Mouse (Mus musculus) lung, adult 18-20 months (tissue): Measurements from ENCODE around the gene Raly.
"Not testable (repeated sequence)": the region's sequence is repeated elsewhere in the genome, so short reads cannot be mapped to it uniquely, and the experiment has no call there.

ENCODE experiments used
- DNase-seq, 2 experiments: peaks; one replicate each; pipeline ENCODE4 v3.0.0; 2022; ENCODE audit warnings: mixed read lengths in 2 of 2

The Raly gene

GRCm38 (mm10) chr2:154848086-154848485, 57.2 kb downstream of the Raly start:
- DNase-seq, result no peak

DNA sequence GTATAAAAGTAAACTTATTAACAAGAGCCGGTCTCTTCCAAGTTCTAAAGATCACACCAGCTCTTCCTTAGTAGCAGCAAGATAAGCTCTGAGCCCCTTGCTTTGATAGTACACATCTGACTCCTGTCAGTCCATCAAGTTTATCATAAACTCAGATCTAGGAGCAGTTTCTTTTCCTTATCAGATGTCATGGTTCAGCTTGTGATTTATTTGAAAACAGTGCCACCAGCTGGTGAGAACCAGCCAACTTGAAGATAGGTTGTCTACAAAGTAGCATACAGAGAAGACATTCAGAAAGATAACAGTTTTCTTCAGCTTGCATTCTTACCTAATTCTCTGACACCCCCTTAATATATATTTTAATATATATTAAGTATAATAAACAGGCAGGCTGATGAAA, 64.5 kb downstream of the Raly start:
- DNase-seq, result peak; percentile 35 to 66

DNA sequence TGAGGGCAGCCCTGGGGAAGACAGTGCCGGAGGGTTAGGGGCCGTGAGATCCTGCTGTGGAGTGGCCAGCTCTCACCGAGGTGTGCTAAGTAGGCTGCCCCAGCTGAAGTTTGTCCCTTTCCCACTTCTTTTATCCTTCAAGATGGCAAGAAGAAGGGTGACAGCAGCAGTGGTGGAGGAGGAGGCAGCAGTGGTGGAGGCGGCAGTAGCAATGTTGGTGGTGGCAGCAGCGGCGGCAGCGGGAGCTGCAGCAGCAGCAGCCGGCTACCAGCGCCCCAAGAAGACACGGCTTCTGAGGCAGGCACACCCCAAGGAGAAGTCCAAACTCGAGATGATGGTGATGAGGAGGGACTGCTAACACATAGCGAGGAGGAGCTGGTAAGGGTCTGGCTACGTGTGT, 72.8 kb downstream of the Raly start:
- DNase-seq, result no peak

GRCm38 (mm10) chr2:154865696-154866095, 74.8 kb downstream of the Raly start:
- DNase-seq, result no peak

DNA sequence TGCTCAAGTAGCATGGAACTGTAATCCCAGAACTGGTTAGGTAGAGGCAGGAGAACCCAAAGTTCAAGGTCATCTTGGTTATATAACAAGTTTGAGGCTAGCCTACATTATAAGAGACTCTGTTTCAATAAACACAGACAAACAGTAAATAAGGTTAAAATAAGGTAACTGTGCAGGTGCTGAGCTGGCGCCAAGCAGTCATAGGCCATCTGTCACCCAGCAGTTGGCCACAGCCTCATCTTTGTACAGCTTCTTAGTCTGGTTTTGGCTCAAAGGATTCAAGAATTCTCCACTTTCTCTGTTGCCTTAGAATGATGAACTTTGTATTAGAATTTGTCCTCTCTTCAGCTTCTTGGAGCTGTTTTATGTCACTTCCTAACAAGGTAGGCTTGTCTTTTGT, 77.2 kb downstream of the Raly start:
- no peak for DNase-seq

DNA sequence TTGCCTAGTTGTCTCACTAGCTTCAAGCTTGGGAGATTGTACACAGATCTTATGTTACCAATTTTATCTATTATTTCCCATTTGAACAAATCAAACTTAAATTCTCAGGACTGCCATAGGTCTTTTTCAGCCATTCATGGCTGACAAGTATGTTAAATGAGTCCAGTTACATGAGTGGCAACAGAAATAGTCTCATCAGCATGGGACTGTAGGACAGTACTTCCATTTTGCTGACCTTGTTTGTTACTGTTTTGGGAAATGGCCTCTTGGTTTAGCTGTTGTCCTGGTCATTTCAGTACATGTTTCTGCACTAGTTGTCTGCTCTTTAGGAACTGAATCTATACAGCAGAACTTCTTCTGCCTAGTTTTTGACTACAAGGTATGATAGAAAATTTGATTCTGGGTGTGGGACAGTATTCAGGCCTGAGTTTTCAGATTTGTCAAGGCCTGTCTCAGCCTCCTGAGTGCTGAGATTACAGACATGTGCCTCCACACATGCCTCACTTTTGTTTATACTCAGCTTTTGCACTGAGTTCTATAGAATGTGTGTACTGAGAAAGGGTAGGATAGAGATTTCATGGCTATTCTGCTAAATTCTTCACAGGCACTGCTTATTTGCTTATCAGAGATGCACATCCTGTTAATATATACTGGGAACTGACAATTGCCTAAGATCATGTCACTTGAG, 79.2 kb downstream of the Raly start:
- no peak for DNase-seq

DNA sequence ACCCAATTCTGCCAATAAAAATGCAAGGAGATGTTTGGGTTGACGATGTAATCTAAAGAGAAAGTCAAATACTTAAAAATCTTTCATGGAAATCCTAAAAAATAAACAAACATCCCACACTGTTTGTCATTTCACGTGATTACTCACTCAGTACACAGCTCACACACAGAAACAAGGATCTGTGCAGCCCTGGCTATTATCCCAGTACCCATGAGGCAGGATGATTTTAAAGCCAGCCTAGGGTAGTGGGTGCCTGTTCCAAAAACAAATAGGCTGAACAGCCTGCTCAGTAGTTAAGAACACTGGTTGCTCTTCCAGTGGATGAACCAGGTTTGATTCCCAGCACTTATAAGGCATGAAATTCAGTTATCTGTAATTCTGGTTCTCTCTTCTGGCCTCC, 85.7 kb downstream of the Raly start:
- DNase-seq, result no peak

DNA sequence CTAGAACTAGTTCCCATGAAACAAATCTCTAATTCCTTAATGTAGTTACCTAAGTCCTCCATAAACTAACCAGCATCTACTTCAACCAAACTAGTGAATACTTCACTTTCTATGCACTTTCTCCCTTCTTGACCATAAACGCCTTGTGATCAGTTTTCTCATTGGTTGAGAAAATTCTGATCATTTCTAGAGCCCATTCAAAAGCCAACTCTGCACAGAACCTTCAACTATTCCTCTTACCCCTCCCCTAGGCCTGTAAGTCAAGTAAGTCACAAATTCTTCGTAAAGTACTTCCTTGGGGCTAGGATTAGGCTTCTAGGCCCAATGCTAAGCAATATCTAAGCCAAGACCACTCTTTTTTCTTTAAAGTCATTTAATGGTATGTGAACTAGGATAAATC, 100.7 kb downstream of the Raly start:
- DNase-seq, result no peak

DNA sequence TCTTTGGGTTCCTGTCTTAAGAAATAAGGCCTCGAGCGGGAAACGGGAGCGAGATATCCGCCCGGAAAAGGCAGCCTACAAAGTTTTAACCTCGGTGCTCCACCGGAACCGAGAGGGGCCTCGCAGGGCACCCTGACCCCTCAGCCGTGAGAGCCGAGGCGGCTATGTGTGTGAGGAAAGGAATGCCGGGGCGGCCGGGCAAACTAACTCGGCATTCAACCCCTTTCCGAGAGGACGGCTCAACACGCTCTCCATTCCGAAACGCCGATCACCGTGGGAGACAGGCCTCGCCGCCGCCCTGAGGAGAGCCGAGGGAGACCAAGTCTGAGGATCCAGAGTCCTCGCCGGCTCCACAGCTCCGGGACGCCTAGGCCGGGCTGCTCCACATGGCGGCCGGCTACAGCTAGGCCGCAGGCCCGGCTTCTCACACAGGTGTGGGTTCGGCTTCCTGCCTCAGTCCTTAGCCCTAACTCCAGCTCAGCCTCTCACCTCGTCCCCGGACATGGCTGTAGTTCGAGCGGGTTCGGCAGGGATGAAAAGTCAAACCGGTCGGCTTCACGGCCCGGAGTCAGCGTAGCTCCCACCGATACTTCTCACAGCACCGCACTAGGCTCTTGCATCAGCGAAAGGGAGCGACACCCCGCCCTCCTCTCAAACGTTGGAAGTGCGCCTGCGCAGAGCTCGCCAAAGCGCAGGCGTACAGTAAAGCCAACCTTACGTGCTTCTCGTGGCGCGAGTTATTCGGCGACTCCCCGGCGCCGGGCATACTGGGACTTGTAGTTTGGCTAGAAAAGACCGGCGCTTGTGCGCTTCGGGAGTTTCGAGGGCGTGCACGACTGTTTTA, 101.5 kb downstream of the Raly start, which contains the start of gene Eif2s2:
Gene Eif2s2, minus strand, starts transcription at position 735 of the 844 bp plus-strand sequence.
- peak; percentile 97 to 98 for DNase-seq

- DNase-seq, result no peak
Measured at GRCm38 (mm10) chr2:154893045-154893385, 102.1 kb downstream of the Raly start.

DNA sequence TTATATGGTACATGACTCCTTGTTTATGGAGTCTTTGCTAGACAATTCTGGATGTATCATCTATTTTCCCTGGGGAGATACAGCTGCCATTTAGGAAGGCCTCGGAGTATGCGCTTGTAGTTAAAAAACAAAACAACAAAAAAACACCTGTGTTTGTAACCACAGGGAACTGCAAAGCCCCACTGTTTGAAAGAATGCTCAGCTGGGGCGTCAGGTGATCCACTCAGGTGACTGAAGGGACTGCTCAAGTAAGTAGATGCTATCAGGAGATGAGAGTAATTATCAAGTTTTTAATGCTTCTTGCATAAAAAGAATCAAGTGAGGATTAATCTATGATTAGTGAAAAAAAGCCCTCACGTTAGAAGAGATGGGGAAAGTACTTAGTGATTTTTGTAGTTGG, 102.7 kb downstream of the Raly start:
- DNase-seq, result no peak

- DNase-seq, result not testable (repeated sequence)
Measured at GRCm38 (mm10) chr2:154899004-154899403, 108.1 kb downstream of the Raly start.

DNA sequence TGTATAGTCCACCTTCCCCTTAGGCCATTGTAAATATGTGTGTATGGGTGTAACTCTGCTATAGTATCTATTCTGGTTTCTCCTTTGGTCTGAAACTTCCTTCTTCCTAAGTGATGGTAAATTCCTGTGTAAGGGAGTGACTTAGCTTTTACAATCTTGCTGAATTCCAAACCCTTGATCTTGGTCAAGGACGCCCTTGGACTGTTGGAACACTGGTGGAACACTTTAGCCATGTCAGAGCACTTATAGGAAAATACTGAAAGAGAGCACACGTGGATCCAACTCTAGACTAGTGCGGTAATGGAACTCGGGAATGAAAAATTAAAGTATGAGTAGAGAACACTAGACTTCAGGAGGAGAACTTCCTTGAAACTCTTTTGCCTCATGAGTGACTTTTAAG, 108.5 kb downstream of the Raly start:
- not testable (repeated sequence) for DNase-seq

GRCm38 (mm10) chr2:154902111-154902510, 111.2 kb downstream of the Raly start:
- no peak for DNase-seq

GRCm38 (mm10) chr2:154905796-154906195, 114.9 kb downstream of the Raly start:
- DNase-seq, result no peak

- DNase-seq, result not testable (repeated sequence)
Measured at GRCm38 (mm10) chr2:154908223-154908622, 117.3 kb downstream of the Raly start.

GRCm38 (mm10) chr2:154909789-154910188, 118.9 kb downstream of the Raly start:
- DNase-seq, result no peak

- DNase-seq, result no peak
Measured at GRCm38 (mm10) chr2:154915922-154916541, 125.1 kb downstream of the Raly start.

DNA sequence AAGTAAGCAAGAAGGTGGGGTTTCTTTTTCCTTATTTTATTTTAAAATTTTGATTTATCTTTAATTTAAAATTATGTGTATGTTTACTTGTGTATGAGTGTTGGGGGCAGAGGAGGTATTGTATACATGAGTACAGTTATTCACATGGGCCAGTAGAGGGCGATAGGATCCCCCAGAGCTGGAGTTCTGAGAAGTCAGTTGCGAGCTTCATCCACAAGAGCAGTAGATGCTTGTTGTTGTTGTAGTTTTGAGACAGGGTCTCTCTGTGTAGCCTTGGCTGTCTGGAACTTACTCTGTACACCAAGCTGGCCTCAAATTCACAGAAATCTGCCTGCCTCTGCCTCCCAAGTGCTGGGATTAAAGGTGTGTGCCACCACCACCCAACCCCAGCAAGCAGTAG, 125.7 kb downstream of the Raly start:
- peak in 1 of 2 experiments; percentile 13 for DNase-seq
